Mouse (Mus musculus) testis, postnatal 10 days (tissue): ENCODE data around the gene Fam102b.

Source experiments
- DNase-seq: peaks from one replicate; pipeline ENCODE4 v3.0.0; 2021; ENCODE audit warnings: low spot score

Fam102b gene

GRCm38 (mm10) chr3:109027515-109027987, at the start of gene Fam102b:
TSS of gene Fam102b (minus strand) at chr3:109027607.
- peak; percentile 95 for DNase-seq

- no peak for DNase-seq
These were observed 35.6 kb upstream of the Fam102b start for GRCm38 (mm10) chr3:109062989-109063388.

- DNase-seq: no peak
These were observed 35.0 kb upstream of the Fam102b start for GRCm38 (mm10) chr3:109062391-109062790.

- no peak for DNase-seq
These were observed 32.5 kb upstream of the Fam102b start for GRCm38 (mm10) chr3:109059903-109060302.

GRCm38 (mm10) chr3:109051946-109052331, 24.5 kb upstream of the Fam102b start:
- DNase-seq: no peak

GRCm38 (mm10) chr3:109051056-109051945, 23.9 kb upstream of the Fam102b start:
- no peak for DNase-seq

- no peak for DNase-seq
These were observed 20.4 kb upstream of the Fam102b start for GRCm38 (mm10) chr3:109047707-109048283.

- no peak for DNase-seq
These were observed 19.0 kb upstream of the Fam102b start for GRCm38 (mm10) chr3:109046428-109046827.

GRCm38 (mm10) chr3:109043395-109043794, 16.0 kb upstream of the Fam102b start:
- DNase-seq: no peak

GRCm38 (mm10) chr3:109040908-109041307, 13.5 kb upstream of the Fam102b start:
- DNase-seq: no peak

GRCm38 (mm10) chr3:109034411-109034810, 7.0 kb upstream of the Fam102b start:
- DNase-seq: no peak

GRCm38 (mm10) chr3:109032306-109032705, 4.9 kb upstream of the Fam102b start:
- no peak for DNase-seq

GRCm38 (mm10) chr3:109031626-109032025, 4.2 kb upstream of the Fam102b start:
- DNase-seq: no peak

GRCm38 (mm10) chr3:109030817-109031216, 3.4 kb upstream of the Fam102b start:
- DNase-seq: no peak

GRCm38 (mm10) chr3:109029661-109030060, 2.3 kb upstream of the Fam102b start:
- no peak for DNase-seq

GRCm38 (mm10) chr3:109026991-109027470, 376 bp downstream of the Fam102b start:
- no peak for DNase-seq

- no peak for DNase-seq
These were observed 881 bp downstream of the Fam102b start for GRCm38 (mm10) chr3:109026462-109026990.

- DNase-seq: peak; percentile 84
These were observed 1.8 kb downstream of the Fam102b start for GRCm38 (mm10) chr3:109025579-109025978.

GRCm38 (mm10) chr3:109023066-109023465, 4.3 kb downstream of the Fam102b start:
- no peak for DNase-seq

- no peak for DNase-seq
These were observed 5.5 kb downstream of the Fam102b start for GRCm38 (mm10) chr3:109021720-109022516.

- DNase-seq: no peak
These were observed 9.1 kb downstream of the Fam102b start for GRCm38 (mm10) chr3:109018336-109018735.

- no peak for DNase-seq
These were observed 14.8 kb downstream of the Fam102b start for GRCm38 (mm10) chr3:109012595-109012994.
